Mouse (Mus musculus): ENCODE data around the gene Atg4a. TPM values are rescaled to one million over a fixed set of nuclear protein-coding genes. Genes with fewer than 3 reads are reported as not detected.

The Atg4a gene
- polyA plus RNA-seq, 1 experiment from 2014 or later = 17.5 TPM

GRCm38 (mm10) chrX:141165067-141165466, 208.4 kb downstream of the Atg4a start:
- Histone ChIP-seq H3K9me3 (ENCODE audit: control insufficient read depth, low read length) (no peaks in the 10 kb centered on the region), H3K9ac (ENCODE audit: low read length) (no peak overlapping the region), H3K4me2 (replicated peaks; ENCODE audit: low read depth) (no peak overlapping the region), H3K4me1 (replicated peaks; ENCODE audit: control insufficient read depth, insufficient read depth) (no peaks in the 10 kb centered on the region), H3K36me3 (ENCODE audit: control insufficient read depth, insufficient read depth, low read length) (no peaks in the 10 kb centered on the region), H3K27me3 (ENCODE audit: control insufficient read depth, insufficient read depth, low read length) (no peaks in the 10 kb centered on the region), H3K4me3 (ENCODE audit: low read depth, low read length) (no peak overlapping the region), H3K27ac (replicated peaks) (no peak overlapping the region)
- 72% methylated on average over 4 of the region's 4 CpGs for WGBS
- TF ChIP-seq EP300 (optimal IDR thresholded peaks at IDR 0.05) = no peak
- ATAC-seq (ENCODE audit: low FRiP score, low TSS enrichment) (no peak), DNase-seq (ENCODE audit: low spot score) (no peak)

- TF ChIP-seq EP300 (optimal IDR thresholded peaks at IDR 0.05) (no peak), CTCF (IDR thresholded peaks at IDR 0.05; ENCODE audit: low read depth) (peak; percentile 72)
- DNase-seq (ENCODE audit: low spot score) = peak; percentile 25
- Histone ChIP-seq H3K27me3 (ENCODE audit: control insufficient read depth, insufficient read depth, low read length) (no peaks in the 10 kb centered on the region), H3K36me3 (ENCODE audit: control insufficient read depth, insufficient read depth, low read length) (no peaks in the 10 kb centered on the region), H3K4me1 (replicated peaks; ENCODE audit: control insufficient read depth, insufficient read depth) (no peaks in the 10 kb centered on the region), H3K9ac (ENCODE audit: low read length) (no peak overlapping the region), H3K27ac (replicated peaks) (no peak overlapping the region), H3K4me3 (ENCODE audit: low read depth, low read length) (no peak overlapping the region), H3K9me3 (ENCODE audit: control insufficient read depth, low read length) (no peaks in the 10 kb centered on the region), H3K4me2 (replicated peaks; ENCODE audit: low read depth) (no peak overlapping the region)
- ATAC-seq (ENCODE audit: low FRiP score, low TSS enrichment) = no peak
- WGBS = 36% methylated on average over 7 of the region's 7 CpGs
Observed at GRCm38 (mm10) chrX:141175353-141175752, 218.6 kb downstream of the Atg4a start.

GRCm38 (mm10) chrX:141195036-141195435, 238.3 kb downstream of the Atg4a start:
- TF ChIP-seq CTCF (IDR thresholded peaks at IDR 0.05; ENCODE audit: low read depth) (no peak), EP300 (optimal IDR thresholded peaks at IDR 0.05) (no peak)
- no peaks in the 10 kb centered on the region for H3K36me3 ChIP-seq (ENCODE audit: control insufficient read depth, insufficient read depth, low read length)
- H3K4me2 ChIP-seq (replicated peaks; ENCODE audit: low read depth) = no peak overlapping the region
- DNase-seq (ENCODE audit: low spot score) (no peak), ATAC-seq (ENCODE audit: low FRiP score, low TSS enrichment) (no peak)
- H3K4me3 ChIP-seq (ENCODE audit: low read depth, low read length) = no peak overlapping the region
- no peaks in the 10 kb centered on the region for H3K27me3 ChIP-seq (ENCODE audit: control insufficient read depth, insufficient read depth, low read length)
- no peaks in the 10 kb centered on the region for H3K9me3 ChIP-seq (ENCODE audit: control insufficient read depth, low read length)
- no peaks in the 10 kb centered on the region for H3K4me1 ChIP-seq (replicated peaks; ENCODE audit: control insufficient read depth, insufficient read depth)
- H3K9ac ChIP-seq (ENCODE audit: low read length) = no peak overlapping the region
- no peak overlapping the region for H3K27ac ChIP-seq (replicated peaks)

- no peak overlapping the region for H3K4me3 ChIP-seq (ENCODE audit: low read depth, low read length)
- no peaks in the 10 kb centered on the region for H3K4me1 ChIP-seq (replicated peaks; ENCODE audit: control insufficient read depth, insufficient read depth)
- TF ChIP-seq EP300 (optimal IDR thresholded peaks at IDR 0.05) = no peak
- TF ChIP-seq CTCF (IDR thresholded peaks at IDR 0.05; ENCODE audit: low read depth) = no peak
- no peaks in the 10 kb centered on the region for H3K36me3 ChIP-seq (ENCODE audit: control insufficient read depth, insufficient read depth, low read length)
- H3K9me3 ChIP-seq (ENCODE audit: control insufficient read depth, low read length) = no peaks in the 10 kb centered on the region
- H3K9ac ChIP-seq (ENCODE audit: low read length) = no peak overlapping the region
- ATAC-seq (ENCODE audit: low FRiP score, low TSS enrichment) = no peak
- 41% methylated on average over 3 of the region's 3 CpGs for WGBS
- DNase-seq (ENCODE audit: low spot score) = no peak
- no peaks in the 10 kb centered on the region for H3K27me3 ChIP-seq (ENCODE audit: control insufficient read depth, insufficient read depth, low read length)
- no peak overlapping the region for H3K27ac ChIP-seq (replicated peaks)
- H3K4me2 ChIP-seq (replicated peaks; ENCODE audit: low read depth) = no peak overlapping the region
Observed at GRCm38 (mm10) chrX:141198993-141199392, 242.3 kb downstream of the Atg4a start.

- Histone ChIP-seq H3K9ac (ENCODE audit: low read length) (no peak overlapping the region), H3K4me1 (replicated peaks; ENCODE audit: control insufficient read depth, insufficient read depth) (no peaks in the 10 kb centered on the region), H3K4me3 (ENCODE audit: low read depth, low read length) (no peak overlapping the region), H3K27ac (replicated peaks) (no peak overlapping the region), H3K4me2 (replicated peaks; ENCODE audit: low read depth) (no peak overlapping the region), H3K27me3 (ENCODE audit: control insufficient read depth, insufficient read depth, low read length) (no peaks in the 10 kb centered on the region), H3K9me3 (ENCODE audit: control insufficient read depth, low read length) (no peaks in the 10 kb centered on the region), H3K36me3 (ENCODE audit: control insufficient read depth, insufficient read depth, low read length) (no peaks in the 10 kb centered on the region)
- TF ChIP-seq CTCF (IDR thresholded peaks at IDR 0.05; ENCODE audit: low read depth) (peak; percentile 73), EP300 (optimal IDR thresholded peaks at IDR 0.05) (no peak)
- ATAC-seq (ENCODE audit: low FRiP score, low TSS enrichment) (peak; percentile 40; the same call in 1 of the 2 replicates), DNase-seq (ENCODE audit: low spot score) (peak; percentile 26)
- WGBS = 41% methylated on average over 5 of the region's 5 CpGs
Observed at GRCm38 (mm10) chrX:141212802-141213201, 256.1 kb downstream of the Atg4a start.

Other genes starting within 250 kb of the Atg4a start
- gene Tex13b, start 143.5 kb upstream of the Atg4a start, polyA plus RNA-seq (2015; fragmentation: Nextera tagmentation; extraction: Ambion mirVana) = 0.10 TPM in 1 of 2 replicates, not detected in the other
- 119 and 131 TPM in 2 replicates for gene Vsig1, start 49.3 kb upstream of the Atg4a start, polyA plus RNA-seq (2015; fragmentation: Nextera tagmentation; extraction: Ambion mirVana)
- gene Psmd10, start 179 bp upstream of the Atg4a start, polyA plus RNA-seq (2015; fragmentation: Nextera tagmentation; extraction: Ambion mirVana) = 29.8 and 32.3 TPM in 2 replicates

Measured in stomach, postnatal 0 days (tissue).